Mouse (Mus musculus) heart, adult 2 months (tissue): ENCODE results near the gene 4930556J24Rik.

ENCODE experiments used
- CTCF ChIP-seq: fragments of 200-600 bp; IDR thresholded peaks from 2 replicates; pipeline ENCODE4 v1.8.1; 2022; ENCODE audit warnings: antibody characterized with exemption, mild to moderate bottlenecking, moderate library complexity
- EP300 ChIP-seq: fragments of 200-500 bp; IDR thresholded peaks from 2 replicates; pipeline ENCODE4 v1.6.1; 2011; ENCODE audit warnings: low read depth, low read length, control low read depth; ENCODE audit not compliant: insufficient read depth
- POLR2A ChIP-seq: fragments of 200-500 bp; IDR thresholded peaks from 2 replicates; pipeline ENCODE4 v1.6.1; 2011; ENCODE audit warnings: mild to moderate bottlenecking, low read depth, low read length, control low read depth; ENCODE audit not compliant: insufficient read depth

DNA sequence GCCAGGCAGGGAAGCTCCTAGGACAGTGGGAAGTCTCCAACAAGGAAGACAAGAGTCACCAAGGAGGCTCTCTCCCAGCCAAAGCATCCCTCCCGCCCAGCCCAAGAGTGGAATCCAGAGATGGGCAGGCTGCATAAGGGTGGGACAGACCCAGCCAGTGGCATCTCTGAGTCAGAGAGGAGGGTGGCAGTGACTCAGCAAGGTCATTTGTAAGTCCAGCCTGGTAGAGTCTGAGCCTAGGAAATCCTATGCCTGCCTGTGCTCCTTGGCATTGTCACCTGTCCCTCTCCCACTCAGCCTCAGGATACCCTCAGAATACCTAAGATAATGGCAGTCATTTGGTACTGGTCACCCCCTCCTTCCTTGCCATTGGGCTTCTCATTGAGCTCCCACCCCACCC, 71.1 kb downstream of the 4930556J24Rik start:
- no peak for TF ChIP-seq CTCF
- no peak for TF ChIP-seq POLR2A
- no peak for TF ChIP-seq EP300
